Mouse (Mus musculus): ENCODE measurements at regions not wholly inside any gene's neighbourhood (a gene's known extent, or its start where the extent isn't known, plus 50 kb on each side); places are given as distances from the start of the nearest gene placed in this dataset.

GRCm38 (mm10) chr6:99784285-99784684, 58.1 kb upstream of the Prok2 start:
- H3K4me2 ChIP-seq (ENCODE audit: low read depth) = no peak overlapping the region
- WGBS = 87% methylated on average over 8 of the region's 8 CpGs
- H3K4me1 ChIP-seq (ENCODE audit: control insufficient read depth, insufficient read depth, low read length) = no peaks in the 10 kb centered on the region
- no peak overlapping the region for H3K27ac ChIP-seq (ENCODE audit: low read depth, low read length)
- ATAC-seq (ENCODE audit: insufficient read depth, low FRiP score, low TSS enrichment) (no peak), DNase-seq (ENCODE audit: low spot score) (no peak)
- H3K36me3 ChIP-seq (ENCODE audit: control insufficient read depth, insufficient read depth, low read length) = no peaks in the 10 kb centered on the region
- H3K4me3 ChIP-seq (ENCODE audit: low read depth, low read length) = no peak overlapping the region
- H3K9me3 ChIP-seq (ENCODE audit: control insufficient read depth, low read length) = no peaks in the 10 kb centered on the region
- H3K27me3 ChIP-seq (ENCODE audit: control insufficient read depth, insufficient read depth, low read length) = no peaks in the 10 kb centered on the region
- no peak overlapping the region for H3K9ac ChIP-seq (ENCODE audit: low read length)

- H3K4me2 ChIP-seq (ENCODE audit: low read depth) = no peak overlapping the region
- H3K4me3 ChIP-seq (ENCODE audit: low read depth, low read length) = no peak overlapping the region
- no peaks in the 10 kb centered on the region for H3K27me3 ChIP-seq (ENCODE audit: control insufficient read depth, insufficient read depth, low read length)
- 83% methylated on average over 2 of the region's 2 CpGs for WGBS
- no peaks in the 10 kb centered on the region for H3K9me3 ChIP-seq (ENCODE audit: control insufficient read depth, low read length)
- H3K4me1 ChIP-seq (ENCODE audit: control insufficient read depth, insufficient read depth, low read length) = no peaks in the 10 kb centered on the region
- no peak overlapping the region for H3K27ac ChIP-seq (ENCODE audit: low read depth, low read length)
- no peaks in the 10 kb centered on the region for H3K36me3 ChIP-seq (ENCODE audit: control insufficient read depth, insufficient read depth, low read length)
- ATAC-seq (ENCODE audit: insufficient read depth, low FRiP score, low TSS enrichment) (no peak), DNase-seq (ENCODE audit: low spot score) (peak; percentile 14)
- H3K9ac ChIP-seq (ENCODE audit: low read length) = no peak overlapping the region
Measured at GRCm38 (mm10) chr6:99782996-99783395, 56.8 kb upstream of the Prok2 start.

Data from neural tube, embryonic 11.5 days (tissue).